Mouse (Mus musculus): Measurements from ENCODE around the gene Fsd1. TPM values are rescaled to one million over a fixed set of nuclear protein-coding genes. Genes with fewer than 3 reads are reported as not detected.

Fsd1 gene
- polyA plus RNA-seq, 1 experiment: 0.36 TPM

DNA sequence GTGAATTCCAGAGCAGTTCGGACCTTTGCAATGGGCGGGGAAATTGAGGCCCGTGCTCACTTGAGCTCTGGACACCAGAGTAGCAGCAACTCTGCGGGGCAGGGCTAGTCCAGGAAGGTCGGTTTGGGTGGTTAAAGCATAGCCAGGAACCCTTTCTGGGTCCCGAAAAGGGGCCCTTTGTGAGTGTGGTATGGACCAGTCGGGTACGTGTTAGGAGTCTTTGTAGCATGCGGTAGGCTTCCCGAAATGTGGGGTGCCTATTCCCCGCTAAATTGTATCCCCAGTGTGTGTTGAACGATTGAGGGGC, 54.5 kb downstream of the Fsd1 start:
- no peak for TF ChIP-seq MYOD1 (IDR thresholded peaks at IDR 0.05; ENCODE audit: control insufficient read depth in 1 of 3, insufficient read length in 2 of 3, low read depth in 2 of 3)
- TF ChIP-seq SRF (IDR thresholded peaks at IDR 0.05; ENCODE audit: control insufficient read depth, insufficient read length, low read depth): no peak
- no peak for TF ChIP-seq TCF12 (IDR thresholded peaks at IDR 0.05; ENCODE audit: insufficient read depth, poor library complexity, severe bottlenecking)
- no peak for TF ChIP-seq POLR2A (IDR thresholded peaks at IDR 0.05; ENCODE audit: insufficient read length, low read depth)
- Histone ChIP-seq H3K4me2 (ENCODE audit: low read depth) (peak overlapping the region; percentile 88), H3K79me2 (ENCODE audit: control insufficient read depth, insufficient read depth) (peaks cover 54% of the 10 kb centered on the region)

More for the DNA sequence above, 54.5 kb downstream of the Fsd1 start:
- Histone ChIP-seq H3K4me3 (peak overlapping the region; percentile 57), H3ac (ENCODE audit: control insufficient read depth, insufficient read length) (peak overlapping the region; percentile 67), H3K36me3 (ENCODE audit: control insufficient read depth, insufficient read depth) (no peaks in the 10 kb centered on the region), H3K27me3 (ENCODE audit: control insufficient read depth, insufficient read depth, insufficient read length) (no peaks in the 10 kb centered on the region)

Other genes with a start within 250 kb of the Fsd1 start
- not detected for gene Adgre4, start 236.5 kb upstream of the Fsd1 start, polyA plus RNA-seq (2012; fragmentation: generic; extraction: Trizol)
- gene Zfp119a, start 107.6 kb upstream of the Fsd1 start, polyA plus RNA-seq (2012; fragmentation: generic; extraction: Trizol): 0.98 TPM
- gene Zfp959, start 94.4 kb upstream of the Fsd1 start, polyA plus RNA-seq (2012; fragmentation: generic; extraction: Trizol): 1.1 TPM
- gene Zfp119b, start 37.0 kb upstream of the Fsd1 start, polyA plus RNA-seq (2012; fragmentation: generic; extraction: Trizol): 0.82 TPM
- not detected for gene Ebi3, start 33.9 kb upstream of the Fsd1 start, polyA plus RNA-seq (2012; fragmentation: generic; extraction: Trizol)
- 9.3 TPM for gene Yju2, start 27.4 kb upstream of the Fsd1 start, polyA plus RNA-seq (2012; fragmentation: generic; extraction: Trizol)
- 0.13 TPM for gene Shd, start 16.0 kb upstream of the Fsd1 start, polyA plus RNA-seq (2012; fragmentation: generic; extraction: Trizol)
- gene Stap2, start 19.1 kb downstream of the Fsd1 start, polyA plus RNA-seq (2012; fragmentation: generic; extraction: Trizol): 0.46 TPM
- gene Mpnd, start 19.2 kb downstream of the Fsd1 start, polyA plus RNA-seq (2012; fragmentation: generic; extraction: Trizol): 92.1 TPM
- 66.9 TPM for gene Sh3gl1, start 50.1 kb downstream of the Fsd1 start, polyA plus RNA-seq (2012; fragmentation: generic; extraction: Trizol)
- gene Chaf1a, start 53.9 kb downstream of the Fsd1 start, polyA plus RNA-seq (2012; fragmentation: generic; extraction: Trizol): 8.0 TPM
- gene Ubxn6, start 88.5 kb downstream of the Fsd1 start, polyA plus RNA-seq (2012; fragmentation: generic; extraction: Trizol): 54.3 TPM
- gene Hdgfl2, start 93.1 kb downstream of the Fsd1 start, polyA plus RNA-seq (2012; fragmentation: generic; extraction: Trizol): 56.4 TPM
- 0.30 TPM for gene Plin4, start 123.3 kb downstream of the Fsd1 start, polyA plus RNA-seq (2012; fragmentation: generic; extraction: Trizol)
- gene Plin5, start 131.1 kb downstream of the Fsd1 start, polyA plus RNA-seq (2012; fragmentation: generic; extraction: Trizol): 0.06 TPM
- gene Lrg1, start 135.5 kb downstream of the Fsd1 start, polyA plus RNA-seq (2012; fragmentation: generic; extraction: Trizol): 0.04 TPM
- gene Sema6b, start 153.8 kb downstream of the Fsd1 start, polyA plus RNA-seq (2012; fragmentation: generic; extraction: Trizol): 1.4 TPM
- 2.3 TPM for gene Tnfaip8l1, start 176.0 kb downstream of the Fsd1 start, polyA plus RNA-seq (2012; fragmentation: generic; extraction: Trizol)
- 73.9 TPM for gene Mydgf, start 197.4 kb downstream of the Fsd1 start, polyA plus RNA-seq (2012; fragmentation: generic; extraction: Trizol)
- 37.1 TPM for gene Dpp9, start 232.4 kb downstream of the Fsd1 start, polyA plus RNA-seq (2012; fragmentation: generic; extraction: Trizol)

Data from myocyte (in vitro differentiated cells).